Mouse (Mus musculus) cortical plate, adult 2 months (tissue): ENCODE measurements around the gene Adamtsl1.

ENCODE experiments used
- CTCF ChIP-seq: fragments of 200-500 bp; IDR thresholded peaks from 2 replicates; pipeline ENCODE4 v1.5.1; 2011; ENCODE audit warnings: mild to moderate bottlenecking, control low read depth, low read length; ENCODE audit not compliant: insufficient read depth; ENCODE audit errors: extremely low read depth
- POLR2A ChIP-seq: fragments of 200-500 bp; IDR thresholded peaks from 2 replicates; pipeline ENCODE4 v1.6.1; 2011; ENCODE audit warnings: mild to moderate bottlenecking, low read length, control low read depth; ENCODE audit not compliant: insufficient read depth; ENCODE audit errors: extremely low read depth

GRCm38 (mm10) chr4:86030208-86030607 is 516.2 kb downstream of the Adamtsl1 start:
- TF ChIP-seq CTCF (no peak), POLR2A (no peak)
